Mouse (Mus musculus) liver, embryonic 14.5 days (tissue): ENCODE measurements at regions not wholly inside any gene's neighbourhood (a gene's known extent, or its start where the extent isn't known, plus 50 kb on each side); places are given as distances from the start of the nearest gene placed in this dataset.

Experiments used
- ATAC-seq: fragments of 200-750 bp; cut with Nextera tagmentation; 2 replicates; pipeline ENCODE4 v1.8.0; 2017; ENCODE audit warnings: moderate number of reproducible peaks, mild to moderate bottlenecking, moderate library complexity; ENCODE audit not compliant: insufficient read depth
- DNase-seq, 3 experiments: peaks; one replicate each; pipeline ENCODE4 v3.0.0-alpha.2; 2012 to 2013; ENCODE audit warnings: low read depth in 3 of 3, low spot score in 3 of 3
- H3K27ac ChIP-seq: fragments of 300-500 bp; sonication (generic); 2 replicates; pipeline ENCODE4 v1.5.1; 2014; ENCODE audit warnings: moderate library complexity, mild to moderate bottlenecking, control low read depth, inconsistent platforms
- H3K27me3 ChIP-seq: fragments of 300-500 bp; sonication (generic); 2 replicates; pipeline ENCODE4 v1.6.1; 2014; ENCODE audit warnings: mild to moderate bottlenecking, low read length, moderate library complexity; ENCODE audit not compliant: control insufficient read depth, insufficient read depth
- H3K36me3 ChIP-seq: fragments of 300-500 bp; sonication (generic); replicated peaks from 2 replicates; pipeline ENCODE4 v1.6.1; 2014; ENCODE audit warnings: low read depth; ENCODE audit not compliant: control insufficient read depth, insufficient read depth
- H3K4me1 ChIP-seq, 2 experiments: fragments of 200-500 bp in 1 of 2; fragments of 300-500 bp in 1 of 2; sonication (generic) in 1 of 2; replicated peaks; 2 replicates each; pipeline ENCODE4 v1.6.1; 2012 to 2014; ENCODE audit warnings: antibody characterized with exemption in 1 of 2, inconsistent platforms in 1 of 2, low read length in 1 of 2; ENCODE audit not compliant: control insufficient read depth in 2 of 2, insufficient read depth in 2 of 2
- H3K4me2 ChIP-seq: fragments of 300-500 bp; sonication (generic); 2 replicates; pipeline ENCODE4 v1.6.1; 2014; ENCODE audit warnings: low read depth, mild to moderate bottlenecking, control low read depth, moderate library complexity
- H3K4me3 ChIP-seq, 2 experiments: fragments of 200-500 bp in 1 of 2; fragments of 300-500 bp in 1 of 2; sonication (generic) in 1 of 2; 2 replicates each; pipeline ENCODE4 v1.5.1; 2012 to 2014; ENCODE audit warnings: low read depth in 2 of 2, low read length in 2 of 2, mild to moderate bottlenecking in 2 of 2, control low read depth in 1 of 2, inconsistent platforms in 1 of 2, moderate library complexity in 1 of 2; ENCODE audit not compliant: insufficient read depth in 1 of 2
- H3K9ac ChIP-seq: fragments of 300-500 bp; sonication (generic); replicated peaks from 2 replicates; pipeline ENCODE4 v1.6.1; 2014; ENCODE audit warnings: mild to moderate bottlenecking, control low read depth, moderate library complexity
- H3K9me3 ChIP-seq: fragments of 300-500 bp; sonication (generic); 2 replicates; pipeline ENCODE4 v1.6.1; 2016; ENCODE audit warnings: low read length, mixed read lengths; ENCODE audit not compliant: control insufficient read depth
- CTCF ChIP-seq: IDR thresholded peaks from 2 replicates; pipeline ENCODE4 v1.5.1; 2016; ENCODE audit warnings: antibody characterized with exemption, low read depth, control low read depth
- EP300 ChIP-seq: IDR thresholded peaks from 2 replicates; pipeline ENCODE4 v1.6.1; 2016; ENCODE audit warnings: antibody characterized with exemption, low read depth
- WGBS: fragments of 180-500 bp; shearing (Covaris S2); extraction: QIAGEN DNeasy Blood & Tissue Kit; methylation state at CpG from one replicate; pipeline ENCODE4 v1.1.7; 2014; ENCODE audit not compliant: insufficient replicate concordance; 5-methylcytosine and 5-hydroxymethylcytosine counted together

DNA sequence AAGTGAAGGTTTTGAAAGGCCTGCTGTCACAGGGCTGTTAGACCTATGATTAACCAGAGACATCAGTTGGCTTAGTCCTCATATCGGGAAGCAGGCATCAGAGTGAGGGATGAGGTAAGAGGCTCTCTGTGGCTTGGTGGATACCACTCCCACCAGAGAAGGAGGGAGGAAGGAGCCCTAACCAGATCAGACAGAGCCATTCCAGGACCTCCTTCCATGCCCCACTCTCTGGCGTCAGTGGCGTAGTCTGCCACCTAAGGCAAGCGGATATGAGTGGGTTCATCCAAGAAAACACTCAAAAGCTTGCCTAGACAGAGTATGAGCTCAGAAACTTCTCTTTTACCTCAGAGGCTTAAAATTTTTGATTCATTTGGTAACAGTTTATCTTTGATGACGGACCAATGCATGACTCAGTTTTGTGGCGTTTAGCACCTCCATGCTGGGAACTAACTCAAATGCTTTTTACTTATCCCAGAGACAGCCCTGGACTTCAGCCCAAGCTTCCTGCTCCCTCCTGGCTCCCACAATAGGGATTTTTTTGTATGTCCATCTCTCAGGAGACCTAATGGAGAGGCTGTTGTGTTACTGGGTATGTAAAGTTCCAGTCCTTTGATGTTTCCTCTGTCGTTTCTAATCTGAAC lies 367.5 kb upstream of the Rasgrp1 start:
- no peaks in the 10 kb centered on the region for H3K9me3 ChIP-seq
- H3K36me3 ChIP-seq: no peaks in the 10 kb centered on the region
- ATAC-seq (no peak), DNase-seq (no peak)
- no peak overlapping the region for H3K4me2 ChIP-seq
- no peak overlapping the region for H3K27ac ChIP-seq
- TF ChIP-seq EP300 (no peak), CTCF (no peak)
- no peaks in the 10 kb centered on the region for H3K27me3 ChIP-seq
- H3K4me1 ChIP-seq: no peaks in the 10 kb centered on the region
- 70% methylated on average over 7 of the region's 7 CpGs for WGBS
- H3K9ac ChIP-seq: no peak overlapping the region
- no peak overlapping the region for H3K4me3 ChIP-seq

DNA sequence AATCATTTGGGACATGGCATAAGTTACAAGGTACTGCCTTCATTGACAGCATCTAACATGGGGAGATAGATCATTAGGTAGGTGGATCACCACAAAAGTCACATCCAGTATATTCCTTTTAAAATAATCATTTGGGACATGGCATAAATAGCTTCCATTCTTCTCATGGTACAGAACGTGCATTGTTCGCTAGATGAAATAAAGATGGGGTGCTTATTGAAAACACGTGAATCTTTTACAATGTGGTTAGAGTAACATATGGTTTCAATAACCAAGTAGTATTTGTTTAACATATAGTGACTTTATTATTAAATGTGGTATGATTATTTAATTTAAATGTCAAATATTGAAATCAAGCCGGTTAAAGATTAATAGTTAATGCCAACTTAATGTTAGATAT lies 381.3 kb upstream of the Rasgrp1 start:
- no peak overlapping the region for H3K9ac ChIP-seq
- H3K27me3 ChIP-seq: no peaks in the 10 kb centered on the region
- no peak overlapping the region for H3K4me2 ChIP-seq
- no peaks in the 10 kb centered on the region for H3K4me1 ChIP-seq
- DNase-seq: no peak
- ATAC-seq: no peak
- no peak for TF ChIP-seq EP300
- TF ChIP-seq CTCF: no peak
- WGBS: 72% methylated on average over 4 of the region's 4 CpGs
- no peaks in the 10 kb centered on the region for H3K9me3 ChIP-seq
- no peak overlapping the region for H3K4me3 ChIP-seq
- H3K36me3 ChIP-seq: no peaks in the 10 kb centered on the region
- no peak overlapping the region for H3K27ac ChIP-seq

DNA sequence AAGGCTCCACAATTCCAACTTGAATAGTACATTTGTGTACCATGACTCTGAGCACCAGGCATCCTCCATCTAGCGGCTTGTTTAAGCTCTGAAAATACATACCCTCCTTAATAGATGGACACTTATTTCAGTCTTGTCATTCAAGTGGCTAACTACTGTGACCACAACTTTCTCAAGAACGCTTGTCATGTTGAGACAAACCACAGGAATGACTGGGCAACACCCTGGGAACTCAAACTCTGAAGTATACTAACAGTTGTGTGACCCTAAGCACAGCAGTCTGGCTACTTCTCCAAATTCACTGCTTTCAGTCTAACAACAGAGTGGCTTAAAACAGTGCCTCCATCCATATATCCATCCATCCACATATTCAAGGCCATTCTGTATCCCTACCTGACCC lies 380.4 kb upstream of the Thbs1 start:
- no peak overlapping the region for H3K27ac ChIP-seq
- ATAC-seq (no peak), DNase-seq (no peak)
- 31% methylated on average over 2 of the region's 2 CpGs for WGBS
- no peaks in the 10 kb centered on the region for H3K9me3 ChIP-seq
- H3K4me3 ChIP-seq: no peak overlapping the region
- TF ChIP-seq EP300 (no peak), CTCF (no peak)
- no peak overlapping the region for H3K4me2 ChIP-seq
- H3K9ac ChIP-seq: no peak overlapping the region
- H3K4me1 ChIP-seq: no peaks in the 10 kb centered on the region
- no peaks in the 10 kb centered on the region for H3K27me3 ChIP-seq
- H3K36me3 ChIP-seq: no peaks in the 10 kb centered on the region

DNA sequence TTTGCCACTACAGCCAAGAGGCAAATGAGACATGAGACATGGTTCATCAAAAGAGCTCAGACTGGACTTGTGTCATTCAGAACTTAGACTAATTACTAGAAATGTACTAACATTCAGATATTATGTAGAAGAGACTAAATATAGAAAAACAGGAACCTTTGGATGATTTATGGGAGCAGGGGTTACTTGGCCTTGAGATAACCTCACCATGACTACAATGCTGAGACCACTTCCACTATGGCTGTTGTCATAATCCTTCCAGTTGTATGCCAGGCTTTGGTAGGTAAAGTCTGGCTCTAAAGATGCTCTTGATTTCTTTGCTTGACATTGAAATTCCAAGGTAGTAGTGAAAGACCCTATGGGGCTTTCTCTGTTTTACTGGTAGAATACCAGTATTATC lies 369.3 kb upstream of the Thbs1 start:
- no peak for ATAC-seq
- H3K9ac ChIP-seq: no peak overlapping the region
- no peaks in the 10 kb centered on the region for H3K27me3 ChIP-seq
- H3K4me3 ChIP-seq: no peak overlapping the region
- no peak overlapping the region for H3K27ac ChIP-seq
- no peaks in the 10 kb centered on the region for H3K36me3 ChIP-seq
- H3K4me1 ChIP-seq: no peaks in the 10 kb centered on the region
- DNase-seq: no peak
- no peak for TF ChIP-seq EP300
- no peak for TF ChIP-seq CTCF
- no peak overlapping the region for H3K4me2 ChIP-seq
- H3K9me3 ChIP-seq: no peaks in the 10 kb centered on the region

DNA sequence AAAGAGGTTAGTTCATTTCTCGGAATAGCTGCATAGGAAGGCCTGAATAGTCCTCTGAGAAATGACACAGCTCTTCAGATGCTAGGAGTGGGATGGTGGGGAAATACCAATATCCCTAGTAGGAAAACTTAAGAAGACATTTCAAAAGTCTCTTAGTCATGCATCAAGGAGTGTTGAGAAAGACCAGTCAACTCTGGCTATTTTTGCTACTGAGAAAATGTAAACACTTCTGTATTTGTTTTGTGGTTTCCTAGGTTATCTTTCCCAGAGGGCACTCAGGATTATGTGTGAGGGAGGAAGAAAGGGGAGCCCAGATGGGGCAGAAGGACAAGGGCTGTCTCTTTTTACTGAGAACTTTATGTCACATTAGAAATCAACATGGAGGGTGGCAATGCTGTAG lies 367.8 kb upstream of the Thbs1 start:
- H3K36me3 ChIP-seq: no peaks in the 10 kb centered on the region
- no peak overlapping the region for H3K4me2 ChIP-seq
- no peaks in the 10 kb centered on the region for H3K4me1 ChIP-seq
- H3K4me3 ChIP-seq: no peak overlapping the region
- no peaks in the 10 kb centered on the region for H3K27me3 ChIP-seq
- no peak overlapping the region for H3K9ac ChIP-seq
- H3K9me3 ChIP-seq: no peaks in the 10 kb centered on the region
- DNase-seq (no peak), ATAC-seq (no peak)
- no peak overlapping the region for H3K27ac ChIP-seq
- no peak for TF ChIP-seq CTCF
- no peak for TF ChIP-seq EP300
- WGBS: 52% methylated on average over 1 of the region's 1 CpGs
